Mouse (Mus musculus): ENCODE measurements at regions not wholly inside any gene's neighbourhood (a gene's known extent, or its start where the extent isn't known, plus 50 kb on each side); places are given as distances from the start of the nearest gene placed in this dataset.

DNA sequence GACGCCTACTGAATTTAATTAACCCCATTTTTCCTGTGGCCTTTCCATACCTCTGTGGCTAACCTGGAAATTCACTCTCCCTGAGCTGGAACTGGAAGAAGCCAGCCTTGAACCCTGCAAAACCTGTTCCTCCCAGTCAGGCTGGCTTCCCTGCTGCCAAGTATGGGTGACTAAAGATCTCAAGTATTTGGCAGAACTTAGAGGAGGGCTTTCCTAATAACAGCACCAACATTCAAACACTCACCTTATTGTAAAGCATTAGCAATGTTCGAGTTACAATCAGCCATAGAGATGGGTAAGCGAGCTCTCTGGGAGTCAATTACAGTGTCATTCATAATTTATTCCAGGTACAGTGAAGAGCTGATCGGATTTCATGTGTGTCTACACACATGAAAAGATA, 112.4 kb upstream of the D7Ertd443e start:
- TF ChIP-seq CTCF (IDR thresholded peaks at IDR 0.05; ENCODE audit: low read depth, low read length) (no peak), POLR2A (IDR thresholded peaks at IDR 0.05; ENCODE audit: extremely low read depth, insufficient read depth, low read length) (no peak)

Measured in liver, adult 2 months (tissue).